Mouse (Mus musculus) erythroblast, adult 5-6 weeks (primary cell): ENCODE measurements around the gene Bach1. TPM values are rescaled to one million over a fixed set of nuclear protein-coding genes. Genes with fewer than 3 reads are reported as not detected.

Experiments used
- ATAC-seq: replicated peaks from 2 replicates; pipeline ENCODE4 v1.8.0; 2016; ENCODE audit warnings: moderate number of reproducible peaks, mild to moderate bottlenecking, moderate TSS enrichment, inconsistent platforms; ENCODE audit not compliant: poor library complexity, low FRiP score, severe bottlenecking
- total RNA-seq, 2 experiments: library from RNA; stranded (forward) in 1 of 2; stranded (reverse) in 1 of 2; fragments of 150-400 nt in 1 of 2; fragments of 200-764, 138-1000 nt in 1 of 2; gene quantifications; 2 replicates each; pipeline versions ENCODE4 v1.2.3 to v1.2.4; 2015 to 2017; ENCODE audit warnings: low replicate concordance in 2 of 2

Gene Bach1
- total RNA-seq, 2 experiments from 2014 or later = 53.4 to 58.4 TPM

DNA sequence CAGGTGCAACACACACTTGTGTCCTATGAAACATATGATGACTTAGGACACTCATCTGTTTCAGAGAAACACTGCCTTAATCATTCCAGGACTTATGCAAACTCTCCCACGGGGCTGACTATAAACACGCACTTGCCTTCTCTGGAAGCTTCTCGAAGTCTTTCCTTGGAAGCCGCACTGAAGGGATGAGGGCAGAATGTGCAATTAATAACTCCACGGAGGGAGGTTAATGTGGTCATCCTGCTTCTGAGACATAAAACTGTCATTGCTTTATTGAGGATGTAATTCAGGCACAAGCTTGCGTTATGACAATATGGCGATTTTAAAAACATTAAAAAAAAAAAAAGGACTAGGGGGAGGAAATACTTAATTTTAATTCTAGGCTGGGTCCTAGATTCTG is 82.9 kb downstream of the Bach1 start:
- ATAC-seq = no peak

Other genes starting within 250 kb of the Bach1 start
- gene Usp16, start 244.2 kb upstream of the Bach1 start, total RNA-seq (2015; ENCODE audit: low replicate concordance) = 14.4 and 52.5 TPM in 2 replicates
- 9.0 and 14.2 TPM in 2 replicates for gene Usp16, start 244.2 kb upstream of the Bach1 start, total RNA-seq (2017; ENCODE audit: low replicate concordance)
- 81.5 and 105 TPM in 2 replicates for gene Cct8, start 203.1 kb upstream of the Bach1 start, total RNA-seq (2015; ENCODE audit: low replicate concordance)
- 130 and 164 TPM in 2 replicates for gene Cct8, start 203.1 kb upstream of the Bach1 start, total RNA-seq (2017; ENCODE audit: low replicate concordance)
- gene Map3k7cl, start 145.6 kb upstream of the Bach1 start, total RNA-seq (2015; ENCODE audit: low replicate concordance) = not detected in 2 replicates
- gene Map3k7cl, start 145.6 kb upstream of the Bach1 start, total RNA-seq (2017; ENCODE audit: low replicate concordance) = not detected in 2 replicates